Mouse (Mus musculus): Measurements from ENCODE around the gene Tab1.

- TF ChIP-seq POLR2A (IDR thresholded peaks at IDR 0.05; ENCODE audit: control insufficient read depth, low read depth, low read length) (no peak), CTCF (IDR thresholded peaks at IDR 0.05; ENCODE audit: control insufficient read depth, insufficient read depth, insufficient replicate concordance, low read depth, low read length) (no peak)
These were observed 49.2 kb upstream of the Tab1 start for GRCm38 (mm10) chr15:80083740-80084139.

Measured in testis, adult 2 months (tissue).